Mouse (Mus musculus) heart, adult 2 months (tissue): Measurements from ENCODE around the gene Tbc1d30.

Experiments
- CTCF ChIP-seq: fragments of 200-600 bp; IDR thresholded peaks from 2 replicates; pipeline ENCODE4 v1.8.1; 2022; ENCODE audit warnings: antibody characterized with exemption, mild to moderate bottlenecking, moderate library complexity
- EP300 ChIP-seq: fragments of 200-500 bp; IDR thresholded peaks from 2 replicates; pipeline ENCODE4 v1.6.1; 2011; ENCODE audit warnings: low read depth, low read length, control low read depth; ENCODE audit not compliant: insufficient read depth
- POLR2A ChIP-seq: fragments of 200-500 bp; IDR thresholded peaks from 2 replicates; pipeline ENCODE4 v1.6.1; 2011; ENCODE audit warnings: mild to moderate bottlenecking, low read depth, low read length, control low read depth; ENCODE audit not compliant: insufficient read depth

DNA sequence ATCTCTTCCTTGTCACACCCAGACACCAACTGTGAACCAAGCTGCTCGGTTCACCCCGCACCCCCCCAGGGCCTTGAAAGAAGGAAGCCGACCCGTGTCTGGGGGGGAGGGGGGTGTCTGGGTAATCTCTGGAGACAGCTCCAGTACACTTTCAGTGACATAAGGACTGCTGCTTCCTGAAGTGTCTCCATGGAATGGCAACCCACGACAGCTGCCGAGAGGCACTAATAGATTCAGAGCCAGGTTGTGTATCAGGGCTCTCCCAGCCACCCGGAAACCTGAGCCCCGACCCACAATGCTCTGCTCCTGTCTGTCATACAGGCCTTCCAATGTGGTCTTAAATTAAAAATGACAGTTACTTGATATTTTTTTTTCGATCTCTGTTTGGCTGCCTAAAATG is 35.3 kb upstream of the Tbc1d30 start:
- TF ChIP-seq EP300 (no peak), CTCF (no peak), POLR2A (no peak)
